Mouse (Mus musculus) stomach, postnatal 0 days (tissue): ENCODE data around the gene Grtp1.

Experiments
- CTCF ChIP-seq: IDR thresholded peaks from 2 replicates; pipeline ENCODE4 v1.5.1; 2016; ENCODE audit warnings: antibody characterized with exemption, low read depth, mild to moderate bottlenecking, moderate library complexity
- EP300 ChIP-seq: optimal IDR thresholded peaks from 2 replicates; pipeline ENCODE3; 2016; ENCODE audit warnings: antibody characterized with exemption

- TF ChIP-seq CTCF (no peak), EP300 (no peak)
These were observed 12.3 kb downstream of the Grtp1 start for GRCm38 (mm10) chr8:13188052-13188555.
